Mouse (Mus musculus) left cerebral cortex, adult 8-10 months (tissue): ENCODE measurements around the gene Tmem131. TPM values are rescaled to one million over a fixed set of nuclear protein-coding genes. Genes with fewer than 3 reads are reported as not detected.
A peak's percentile ranks its signal among the peaks of the same experiment; 100 is the strongest.

Source experiments
- DNase-seq, 2 experiments: peaks; one replicate each; pipeline ENCODE4 v3.0.0; 2022; ENCODE audit warnings: low spot score in 2 of 2
- total RNA-seq, 4 experiments: library from RNA; stranded (reverse); gene quantifications; 2 replicates each; pipeline ENCODE4 v1.2.4; 2022

The Tmem131 gene
- 10 to 100 TPM; 45.8 to 54.3 (median 53.0) TPM for total RNA-seq

DNA sequence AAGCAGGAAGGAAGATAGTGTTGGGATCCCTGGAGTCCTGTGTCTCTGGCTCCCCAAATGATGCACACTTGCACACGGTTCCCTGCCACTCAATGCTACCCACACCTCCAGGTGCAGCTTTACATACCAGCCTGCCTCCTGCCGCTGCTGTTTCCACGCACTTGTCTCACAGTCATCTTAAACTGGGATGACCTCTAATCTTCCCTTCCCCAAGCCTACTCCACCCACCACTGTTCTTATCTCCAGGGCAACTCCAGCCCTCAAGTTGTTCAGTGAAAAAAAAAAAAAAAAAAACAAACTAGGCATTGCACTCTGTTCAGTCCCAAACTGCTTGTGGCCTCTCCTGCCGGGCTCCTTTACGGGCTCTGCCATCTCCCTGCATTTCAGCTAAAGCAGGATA is at the start of gene Tmem131:
Gene Tmem131 (minus strand): TSS at position 14 of the 400 bp plus-strand sequence.
- no peak for DNase-seq

DNA sequence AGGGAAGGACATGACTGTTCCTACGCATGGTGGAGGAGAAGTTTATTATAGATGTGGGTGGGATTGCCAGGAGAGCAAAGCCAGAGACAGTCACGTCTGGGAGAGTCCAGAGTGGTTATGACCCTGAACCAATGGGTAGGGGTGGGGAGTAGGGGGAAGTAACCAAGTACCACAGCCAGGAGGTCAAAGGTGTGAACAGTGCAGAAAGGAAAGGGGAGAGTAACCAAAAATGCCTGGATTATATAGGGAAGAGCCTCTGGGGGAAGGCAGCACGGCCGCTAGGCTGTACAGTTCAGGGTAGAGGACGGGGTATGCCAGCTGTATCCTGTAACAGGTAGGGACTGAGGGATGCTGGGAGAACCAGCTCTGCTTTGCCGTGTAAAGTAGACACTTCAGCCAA is 45.1 kb upstream of the Tmem131 start:
- no peak for DNase-seq

DNA sequence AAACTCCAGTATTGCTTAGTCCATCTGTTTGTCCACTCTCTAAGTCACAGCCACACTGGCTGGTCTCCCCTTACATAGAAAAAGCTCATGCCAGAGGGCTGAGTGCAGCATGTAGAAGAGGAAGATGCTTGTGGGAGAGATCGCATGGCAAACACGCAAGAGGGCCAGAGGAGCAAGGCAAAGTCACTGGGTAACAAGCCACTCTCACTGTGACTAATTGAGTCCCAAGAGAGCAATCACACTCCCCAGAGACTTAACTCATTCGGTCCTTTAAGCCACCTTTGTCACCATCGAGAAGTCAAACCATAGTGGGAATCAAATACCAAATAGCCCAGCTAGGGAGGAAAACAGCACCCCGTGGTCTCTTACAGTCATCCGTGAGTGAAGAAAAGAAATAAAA is 44.7 kb upstream of the Tmem131 start:
- no peak for DNase-seq

DNA sequence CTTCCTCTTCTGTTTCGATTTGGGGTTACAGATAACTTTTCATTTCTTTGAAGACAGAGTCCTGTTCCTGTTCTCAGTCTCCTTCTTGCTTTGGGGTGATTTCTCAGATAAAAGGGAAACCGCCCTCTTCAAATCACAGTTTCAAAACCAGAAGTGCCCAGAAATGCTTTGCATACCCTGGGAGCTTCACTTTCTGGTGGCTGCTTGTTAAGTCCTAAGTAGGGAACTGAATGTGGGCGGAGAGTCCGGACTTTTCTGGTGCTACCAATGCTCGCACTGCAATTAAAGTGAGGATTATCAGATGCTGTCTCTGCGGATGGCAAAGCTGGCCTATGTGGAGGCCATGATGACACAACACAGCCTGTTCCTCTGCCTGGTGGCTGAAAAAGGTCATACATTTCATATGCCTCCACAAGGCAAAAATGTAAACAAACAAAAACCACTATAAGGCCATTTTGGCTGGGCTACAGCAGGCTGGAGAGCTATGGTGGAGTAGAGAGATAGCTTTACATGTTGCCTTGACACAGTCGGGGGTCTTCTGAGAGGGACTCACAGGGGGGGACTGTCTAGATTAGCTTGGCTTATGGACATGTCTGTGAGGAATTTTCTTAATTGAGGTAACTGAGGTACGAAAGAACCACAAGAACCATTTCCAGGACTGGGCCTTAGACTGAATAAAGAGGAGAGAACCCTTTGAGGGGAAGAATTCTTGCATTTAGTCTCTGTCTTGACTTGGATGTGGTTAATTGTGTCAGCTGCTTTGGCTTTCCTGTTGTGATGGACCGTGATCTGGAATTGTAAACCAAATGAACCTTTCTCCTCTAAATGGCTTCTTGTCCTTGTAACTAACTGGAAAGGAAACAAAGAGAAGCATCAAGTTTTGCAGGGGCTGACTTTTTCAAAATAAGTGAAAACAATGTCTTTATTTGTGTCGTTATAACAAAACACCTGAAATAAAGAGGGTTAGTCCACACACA is 44.0 kb upstream of the Tmem131 start:
- no peak for DNase-seq

DNA sequence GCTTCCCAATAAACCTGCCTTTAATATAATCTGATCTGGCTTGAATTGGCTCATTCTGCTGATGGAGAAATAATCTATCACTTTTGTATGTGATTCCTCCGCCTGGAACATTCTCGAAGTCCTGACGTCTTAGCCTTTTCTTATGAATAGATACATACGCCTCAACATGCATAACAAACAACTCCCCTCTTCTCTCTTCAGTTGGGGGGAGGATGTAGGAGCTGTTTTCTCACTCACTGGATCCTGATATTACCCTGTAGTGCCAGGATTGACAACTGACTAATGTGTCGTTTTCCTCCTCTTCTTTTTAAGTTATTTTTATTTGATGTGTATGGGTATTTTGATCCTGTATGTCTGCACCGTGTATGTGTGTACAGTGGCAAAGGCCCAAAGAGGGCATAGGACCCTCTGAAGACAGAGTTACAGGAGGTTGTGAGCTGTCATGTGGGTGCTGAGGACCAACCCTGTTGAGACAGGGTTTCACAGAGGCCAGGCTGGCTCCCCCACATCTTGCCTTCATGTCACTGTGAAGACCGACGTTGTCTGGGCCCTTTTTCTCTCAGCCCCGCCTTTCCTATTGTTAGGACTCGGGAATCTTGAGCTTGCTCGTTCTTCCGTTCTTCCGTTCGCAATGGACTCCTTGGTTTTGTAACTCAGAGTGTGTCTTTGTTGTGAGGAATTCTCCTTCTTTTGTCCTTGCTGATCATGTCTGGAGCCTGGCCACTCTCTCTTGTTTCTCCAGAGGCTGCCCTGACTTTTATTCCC is 43.1 kb upstream of the Tmem131 start:
- DNase-seq = no peak

DNA sequence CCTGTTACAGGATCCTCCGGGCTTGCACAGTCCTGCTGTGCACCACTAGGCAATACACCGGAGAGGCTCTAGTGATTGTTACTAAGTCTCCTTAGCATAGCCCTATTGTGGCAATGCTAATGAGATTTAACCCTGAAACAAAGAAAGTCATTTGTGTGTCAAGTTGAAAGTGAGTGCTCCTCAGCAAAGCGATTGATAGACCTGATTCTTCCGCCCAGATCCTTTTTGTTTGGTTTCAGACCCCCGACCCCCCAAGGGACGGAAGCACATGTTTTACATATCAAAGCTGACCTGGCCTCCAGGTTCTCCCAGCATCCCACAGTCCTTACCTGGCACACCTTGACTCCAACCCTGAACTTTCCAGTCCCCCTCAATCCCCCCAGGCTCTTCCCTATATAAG is 42.4 kb upstream of the Tmem131 start:
- DNase-seq = no peak

DNA sequence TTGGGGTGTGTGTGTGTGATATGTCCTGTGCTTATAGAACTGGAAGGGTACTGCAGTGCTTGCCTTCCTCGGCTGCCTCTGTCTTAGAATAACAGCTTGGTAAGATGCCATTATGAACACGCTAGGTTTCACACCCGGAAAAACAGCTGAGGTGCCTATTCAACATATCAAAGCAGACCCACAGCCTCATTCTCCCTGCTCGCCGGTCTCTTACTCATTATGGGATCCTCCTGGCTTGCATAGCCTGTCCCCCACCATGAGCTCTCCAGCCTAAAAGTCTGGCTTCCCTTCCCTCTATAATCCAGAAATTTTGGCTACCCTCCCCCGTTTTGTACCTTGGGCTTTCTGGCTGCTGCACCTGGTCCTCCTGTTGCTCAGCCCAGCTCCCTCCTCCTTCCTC is 40.9 kb upstream of the Tmem131 start:
- DNase-seq = no peak

DNA sequence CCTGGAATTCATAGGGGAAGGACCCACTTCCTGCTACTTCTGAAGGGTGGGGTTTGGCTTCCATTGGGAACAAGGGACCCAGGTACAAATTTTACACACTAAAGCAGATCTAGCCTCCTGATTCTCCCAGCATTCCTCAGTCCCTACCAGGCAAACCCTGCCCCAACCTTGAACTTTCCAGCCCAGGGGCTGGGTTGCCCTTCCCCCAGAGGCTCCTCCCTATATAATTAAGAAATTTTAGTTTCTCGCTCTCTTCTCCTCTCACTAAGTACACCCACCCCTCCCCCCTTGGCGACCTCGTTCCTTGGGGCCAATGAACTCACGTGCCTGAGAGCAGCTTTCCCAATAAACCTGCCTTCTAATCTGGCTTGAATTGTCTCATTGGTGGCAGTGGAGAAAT is 40.3 kb upstream of the Tmem131 start:
- DNase-seq = no peak

DNA sequence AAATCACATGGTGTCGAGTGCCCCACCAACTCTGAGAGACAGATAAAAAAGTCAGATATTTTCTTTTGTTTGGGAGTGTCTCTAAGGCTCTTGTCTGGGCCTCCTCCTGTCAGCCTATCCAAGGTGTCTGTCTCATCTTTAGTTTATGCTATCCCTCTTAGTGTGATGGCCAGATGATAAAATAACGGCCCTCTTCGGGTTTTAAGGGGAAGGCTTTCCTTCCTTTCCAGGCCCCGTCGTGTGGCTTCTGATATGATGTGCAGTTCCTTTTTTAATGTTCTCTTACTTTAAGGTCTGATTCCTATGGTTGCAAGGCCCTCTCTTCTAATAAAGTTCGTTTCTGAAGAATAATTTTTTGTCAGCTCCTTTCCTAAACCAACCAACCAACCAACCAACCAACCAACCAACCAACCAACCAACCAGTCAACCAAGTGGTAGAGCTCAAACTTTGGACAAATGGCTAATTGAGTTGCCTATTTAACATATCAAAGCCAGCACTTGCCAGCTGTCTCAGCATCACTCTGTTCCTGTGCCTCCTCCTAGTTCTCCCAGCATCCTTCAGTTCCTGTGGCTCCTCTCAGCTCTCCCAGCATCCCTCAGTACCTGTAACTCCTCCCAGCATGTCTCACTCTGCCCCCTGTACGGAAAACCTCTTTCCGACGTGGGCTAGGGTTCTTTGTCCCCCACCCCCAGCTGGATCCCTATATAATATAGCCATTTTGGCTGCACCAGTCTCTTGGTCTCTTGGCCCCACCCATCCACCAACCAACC is 38.9 kb upstream of the Tmem131 start:
- no peak for DNase-seq

DNA sequence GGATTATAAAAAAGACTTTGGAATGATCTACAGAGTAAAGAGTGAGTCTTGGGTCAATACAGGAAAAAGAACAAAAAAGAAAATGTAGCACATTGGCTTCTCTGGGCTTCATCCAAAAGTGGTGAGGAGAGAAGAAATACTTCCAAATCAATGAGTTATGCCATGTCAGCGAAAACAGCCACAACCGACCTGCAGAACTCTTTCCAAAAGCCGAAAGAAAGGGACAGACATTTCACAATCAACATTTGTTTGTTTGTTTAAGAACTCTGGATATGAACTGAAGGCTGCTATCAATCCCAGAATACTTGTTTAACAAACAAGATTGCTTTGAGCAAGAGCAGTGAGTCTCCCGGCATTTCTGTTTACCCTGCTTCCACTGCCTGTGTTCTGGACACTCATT is 33.3 kb upstream of the Tmem131 start:
- no peak for DNase-seq

DNA sequence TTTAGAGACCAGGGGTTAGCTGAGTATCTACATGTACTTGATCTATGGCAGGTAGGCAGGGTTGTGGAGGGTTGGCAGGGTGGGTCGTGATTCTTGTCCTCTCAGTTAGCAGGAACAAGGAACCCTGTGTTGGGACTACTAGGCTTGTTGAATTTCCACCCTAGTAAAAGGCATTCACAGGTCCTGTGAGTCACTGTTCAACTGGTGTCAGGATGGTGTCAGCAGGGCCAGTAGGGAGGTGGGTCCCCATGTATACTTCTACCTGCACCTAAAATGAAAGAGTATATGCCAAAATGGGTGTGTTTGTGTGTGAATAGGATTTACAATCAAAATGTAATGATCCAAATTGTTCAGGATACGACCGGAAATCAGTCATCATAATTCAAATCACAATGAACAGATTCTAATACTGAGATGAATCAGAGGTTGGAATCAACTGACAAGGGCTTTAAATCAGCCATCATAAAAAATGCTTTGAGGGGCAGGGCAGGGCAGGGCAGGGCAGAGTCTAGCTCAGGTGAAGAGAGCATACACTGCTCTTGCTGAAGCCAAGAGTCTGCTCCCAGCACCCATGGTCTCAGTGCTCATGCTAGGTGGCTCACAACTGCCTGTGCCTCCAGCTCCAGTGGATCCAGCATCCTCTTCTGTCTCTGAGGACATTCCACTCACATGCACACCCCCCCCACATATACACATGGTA is 27.6 kb upstream of the Tmem131 start:
- DNase-seq = no peak

DNA sequence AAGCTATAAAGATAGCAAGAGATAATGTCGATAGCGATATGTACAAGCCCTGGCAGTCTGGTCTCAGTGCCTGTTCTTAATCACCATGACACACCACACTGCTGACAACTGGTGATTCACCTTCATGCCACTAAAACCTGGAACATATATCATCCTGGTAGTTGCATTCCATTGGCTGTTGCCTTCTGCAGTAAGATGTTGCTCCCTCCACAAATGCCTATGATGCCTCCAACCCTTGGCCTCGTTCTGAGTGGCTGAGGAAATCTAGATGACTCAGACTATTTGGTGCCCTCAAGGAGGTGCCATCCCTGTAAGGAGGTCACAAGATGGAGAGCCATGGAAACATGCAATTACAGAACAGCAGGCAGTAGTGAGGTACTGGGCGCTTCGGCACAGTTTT is 22.4 kb upstream of the Tmem131 start:
- DNase-seq = no peak

DNA sequence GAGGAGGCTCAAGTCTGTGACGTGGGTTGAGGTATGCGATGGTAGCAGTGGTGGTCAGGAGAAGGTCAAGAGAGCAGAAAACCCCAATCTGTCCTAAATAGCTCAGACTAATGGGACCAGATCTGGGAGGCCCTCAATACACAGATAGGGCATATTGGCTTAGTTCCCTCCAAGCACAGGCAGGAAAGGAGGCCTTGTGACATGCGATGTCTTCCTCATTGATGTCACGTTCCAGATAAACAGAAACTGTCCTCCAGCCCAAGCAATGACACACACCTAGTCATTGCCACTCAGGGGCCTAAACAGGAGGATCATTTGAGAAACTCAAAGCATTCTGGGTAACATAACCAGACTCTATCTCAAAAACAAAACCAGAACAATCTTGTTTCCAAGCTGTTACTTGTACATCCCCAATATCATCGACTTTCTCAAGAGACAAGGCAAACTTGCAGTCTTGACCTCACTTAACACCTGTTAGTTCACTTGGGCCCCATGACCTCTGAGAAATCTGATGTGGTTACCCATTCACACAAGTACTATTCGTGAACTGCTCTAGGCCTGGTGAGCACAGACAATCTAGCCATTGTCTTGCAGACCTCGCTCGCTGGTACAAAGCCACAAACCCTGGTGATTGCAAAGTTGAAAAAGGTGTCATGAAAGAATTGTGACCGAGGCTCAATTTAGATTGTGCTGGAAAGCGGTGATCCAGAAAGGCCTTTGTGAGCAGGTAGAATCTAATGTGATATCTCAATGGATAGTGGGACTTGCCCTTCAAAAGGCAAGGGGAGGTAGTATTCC is 19.1 kb upstream of the Tmem131 start:
- DNase-seq = no peak

DNA sequence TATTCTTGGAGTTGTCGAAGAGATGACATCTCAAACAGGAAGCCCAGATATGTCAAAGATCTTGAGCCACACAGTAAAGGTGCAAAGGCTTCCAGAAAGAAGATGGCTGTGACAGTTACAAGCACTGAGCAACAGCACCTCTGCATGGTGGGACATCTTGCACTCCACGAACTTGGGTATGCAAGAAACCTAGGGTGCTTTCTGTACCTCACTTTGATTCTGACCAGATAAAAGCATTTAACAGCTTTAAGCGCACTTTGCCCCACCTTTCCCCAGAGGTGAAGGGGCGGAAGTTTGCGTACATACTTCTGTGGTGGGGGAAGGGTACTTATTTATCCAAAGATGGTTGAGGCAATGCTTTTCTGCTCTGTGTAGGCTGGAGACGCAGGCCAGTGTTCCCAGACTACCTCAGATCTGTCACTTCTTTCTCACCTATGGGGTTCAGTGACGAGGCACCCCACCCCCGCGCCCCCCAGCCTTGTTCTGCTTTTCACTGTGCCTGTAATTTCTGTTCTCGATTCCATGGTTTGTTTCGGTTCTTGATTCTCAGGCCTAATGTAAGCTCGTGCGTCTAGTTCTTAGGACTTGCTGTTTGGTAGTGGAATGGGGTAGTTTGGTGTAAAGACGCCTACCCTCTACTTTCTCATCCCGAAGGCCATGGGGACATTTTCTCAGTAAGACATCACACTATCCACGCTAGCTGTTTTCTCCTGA is 17.2 kb upstream of the Tmem131 start:
- no peak for DNase-seq

DNA sequence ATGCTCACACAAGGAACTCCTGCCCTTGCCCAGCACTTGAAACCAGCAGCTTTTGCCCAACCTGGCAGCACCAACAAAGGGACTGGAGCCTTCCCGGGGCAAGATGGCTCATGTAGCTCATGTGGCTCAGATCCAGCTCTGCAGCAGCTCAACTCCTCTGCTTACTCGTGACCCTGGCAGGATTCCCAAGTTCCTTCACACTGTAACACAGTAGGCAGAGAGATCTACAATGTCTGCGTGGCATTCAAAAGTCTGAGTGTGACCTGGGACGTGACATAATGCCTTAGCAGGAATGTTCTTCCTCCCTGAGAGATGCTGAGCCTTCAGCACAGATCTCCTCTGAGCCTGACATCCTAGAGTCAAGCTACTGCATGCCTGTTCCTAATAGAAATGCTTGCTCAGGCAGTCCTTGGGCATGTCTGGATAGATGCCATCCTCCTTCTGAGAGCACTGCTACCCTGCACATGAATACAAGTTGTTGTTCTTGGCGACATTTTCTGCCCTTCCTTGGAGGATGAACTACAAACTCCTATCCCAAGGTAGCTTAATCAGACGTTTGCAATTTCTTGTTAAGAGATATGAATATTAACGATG is 6.2 kb upstream of the Tmem131 start:
- no peak for DNase-seq

DNA sequence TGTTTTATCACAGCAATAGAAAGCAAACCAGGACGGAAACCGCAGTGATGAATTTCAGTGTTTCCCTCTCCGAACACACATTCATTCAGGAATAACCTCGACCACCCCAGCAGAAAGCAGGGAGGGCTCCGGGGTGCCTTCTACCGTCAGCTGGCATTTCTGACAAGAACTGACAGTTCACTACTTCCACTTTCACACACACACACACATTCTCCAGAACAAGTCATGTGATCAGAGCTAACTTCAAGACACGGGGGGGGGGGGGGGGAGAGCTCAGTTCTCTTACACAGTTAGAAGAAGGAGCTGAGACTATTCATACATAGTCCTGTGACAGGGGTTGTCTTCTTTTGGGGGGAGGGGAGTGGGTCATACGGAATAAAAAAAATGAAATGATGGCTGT is 4.0 kb upstream of the Tmem131 start:
- DNase-seq = no peak

DNA sequence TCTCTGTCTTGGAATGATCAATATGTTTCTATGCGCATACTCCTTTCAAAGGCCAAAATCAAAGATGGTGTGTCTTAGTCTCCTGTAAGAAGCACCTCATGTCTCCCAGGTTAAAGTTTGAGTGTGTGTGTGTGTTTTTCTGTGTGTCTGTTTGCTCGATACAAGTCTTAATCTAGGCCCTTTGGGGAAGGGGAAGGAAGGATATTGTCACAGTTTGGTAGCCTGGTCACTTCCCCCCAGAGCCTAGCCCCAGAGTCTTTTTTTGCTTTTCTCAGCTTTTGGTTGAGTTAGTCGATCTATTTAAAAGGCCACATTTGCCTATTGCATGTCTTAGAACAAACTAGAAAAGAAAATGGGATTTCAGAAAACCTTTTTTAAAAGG is 3.1 kb downstream of the Tmem131 start:
- DNase-seq = no peak

DNA sequence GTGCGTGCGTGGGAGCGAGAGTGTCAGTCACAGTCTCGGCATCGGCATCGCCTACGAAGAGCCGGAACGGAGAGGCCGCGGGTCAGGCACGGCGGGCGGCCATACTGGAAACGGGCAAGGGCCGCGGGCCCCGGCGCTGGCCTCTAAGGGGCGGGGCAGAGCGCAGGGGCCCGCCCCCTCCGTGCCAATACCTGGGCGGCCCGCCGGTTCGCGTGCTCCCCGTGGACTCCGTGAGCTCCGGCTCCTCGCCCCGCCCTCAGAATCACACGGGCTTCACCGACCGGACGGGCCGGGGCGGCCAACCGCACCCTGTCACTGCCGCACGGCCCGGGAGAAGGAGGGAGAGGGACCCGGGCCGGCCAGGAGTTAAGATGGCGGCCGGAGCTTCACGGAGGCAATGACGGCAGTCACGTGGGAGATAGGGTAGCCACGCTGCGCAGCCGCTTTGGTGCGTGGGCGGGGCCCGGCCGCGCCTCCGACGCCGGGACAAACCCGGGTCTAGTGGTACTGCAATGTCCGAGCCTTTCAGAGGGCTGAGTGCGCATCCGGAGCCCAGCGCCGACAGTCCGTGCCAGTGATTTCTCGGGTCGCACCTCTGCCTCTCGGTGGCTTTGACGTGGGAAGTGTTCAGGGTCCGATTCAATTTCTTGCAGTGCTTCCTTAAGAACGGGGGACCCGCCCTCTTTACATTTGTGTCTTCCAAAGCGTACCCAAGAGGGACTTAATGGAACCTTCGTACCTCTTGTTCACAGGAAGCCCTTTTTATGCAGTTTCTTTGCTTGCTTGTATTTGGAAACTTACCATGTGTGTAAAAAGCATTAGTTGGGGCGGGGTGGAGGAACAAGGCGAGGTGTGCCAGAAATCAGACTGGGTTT is 3.7 kb downstream of the Tmem131 start:
- DNase-seq = peak; percentile 80 to 91
